21 mouse cellular contexts compared by ENCODE assay signal in the genomic region with DNA sequence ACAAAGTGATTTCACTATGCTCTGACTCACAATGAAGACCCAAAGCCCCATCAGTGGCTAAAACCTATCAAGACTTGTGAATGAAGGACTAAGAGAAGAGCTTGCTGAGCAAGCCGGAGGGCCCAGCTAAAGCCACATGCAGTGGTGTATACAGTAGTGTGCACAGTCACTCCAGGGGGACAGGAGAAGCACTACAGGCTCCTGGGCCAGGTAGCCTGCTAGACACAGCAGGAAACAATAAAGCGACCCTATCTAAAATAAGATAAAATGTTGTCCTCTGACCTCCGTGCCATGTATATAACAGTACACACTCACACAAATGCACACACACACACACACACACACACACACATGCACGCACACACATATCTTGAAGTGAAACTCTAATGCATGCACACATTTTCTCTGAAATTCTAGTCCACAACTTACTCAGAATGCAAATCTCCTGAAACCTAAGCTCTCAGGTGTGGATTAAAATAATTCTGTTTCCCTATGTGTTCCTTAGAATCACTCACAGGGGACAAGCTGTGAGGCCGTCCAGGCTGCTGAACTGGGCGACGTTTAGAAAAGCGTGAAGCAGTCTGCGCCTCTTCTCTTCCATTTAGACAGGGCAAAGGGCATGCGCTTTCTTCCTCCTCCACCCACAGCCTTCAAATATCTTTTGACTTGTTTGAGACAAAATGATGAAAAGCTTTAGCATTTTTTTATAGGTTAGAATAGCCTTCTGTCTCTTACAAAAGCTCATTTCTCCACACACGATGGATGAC.
A peak's percentile ranks its signal among the peaks of the same experiment; 100 is the strongest.
DNase-seq lines count a peak whose midpoint lies in the region; ATAC-seq lines count a peak whose summit lies in the region.
"Had no signal": no experiment of that assay in that cellular context is flagged by ENCODE, and none has a peak within 500 bp of the region (broad histone marks: within the 10 kb centered on the region; RNA-seq: fewer than 3 reads in every experiment).

No protein-coding gene starts in this region.

- no peaks in the 10 kb centered on the region for H3K9me3 ChIP-seq in hindbrain, embryonic 10.5 days
- H3K9me3 ChIP-seq in hindbrain, embryonic 12.5 days (replicated peaks) = no peaks in the 10 kb centered on the region
- no peaks in the 10 kb centered on the region for H3K9me3 ChIP-seq in kidney, embryonic 16.5 days (ENCODE audit: low read length)
- no peaks in the 10 kb centered on the region for H3K9me3 ChIP-seq in intestine, embryonic 16.5 days (ENCODE audit: control insufficient read depth, low read length)
- H3K9me3 ChIP-seq in liver, embryonic 12.5 days (replicated peaks) = no peaks in the 10 kb centered on the region
- H3K9me3 ChIP-seq: embryonic facial prominence, embryonic 10.5 days; forebrain, embryonic 13.5 days; heart, embryonic 15.5 days had no signal

- 48% methylated on average over 11 of the region's 11 CpGs for WGBS in hindbrain, embryonic 10.5 days
- 46% methylated on average over 11 of the region's 11 CpGs for WGBS in hindbrain, embryonic 12.5 days
- 57% methylated on average over 11 of the region's 11 CpGs for WGBS in kidney, embryonic 16.5 days
- WGBS in intestine, embryonic 16.5 days = 50% methylated on average over 11 of the region's 11 CpGs
- WGBS in liver, embryonic 12.5 days (ENCODE audit: insufficient replicate concordance) = 69% methylated on average over 11 of the region's 11 CpGs

- ATAC-seq in hindbrain, embryonic 12.5 days (ENCODE audit: low FRiP score) = no peak
- ATAC-seq in kidney, embryonic 16.5 days (ENCODE audit: low FRiP score, low TSS enrichment) = no peak
- peak; percentile 74 for ATAC-seq in intestine, embryonic 16.5 days
- ATAC-seq in liver, embryonic 12.5 days = no peak
- ATAC-seq: activated CD4-positive, CD25-positive, alpha-beta regulatory T cell, adult 4 months; forebrain, embryonic 13.5 days; forebrain, postnatal 0 days; Patski had no signal

- peaks cover 26% of the 10 kb centered on the region for H3K4me1 ChIP-seq in hindbrain, embryonic 10.5 days (replicated peaks)
- peaks cover 5% of the 10 kb centered on the region for H3K4me1 ChIP-seq in hindbrain, embryonic 12.5 days
- H3K4me1 ChIP-seq in kidney, embryonic 16.5 days (ENCODE audit: insufficient read depth, low read length) = peaks cover 17% of the 10 kb centered on the region
- H3K4me1 ChIP-seq in intestine, embryonic 16.5 days (ENCODE audit: control insufficient read depth, insufficient read depth, low read length) = peaks cover 5% of the 10 kb centered on the region; the same call in 1 of the 2 replicates
- peaks cover 6% of the 10 kb centered on the region; the same call in 1 of the 2 replicates for H3K4me1 ChIP-seq in liver, embryonic 12.5 days

- no peaks in the 10 kb centered on the region for H3K36me3 ChIP-seq in hindbrain, embryonic 10.5 days
- no peaks in the 10 kb centered on the region for H3K36me3 ChIP-seq in hindbrain, embryonic 12.5 days
- H3K36me3 ChIP-seq in kidney, embryonic 16.5 days (ENCODE audit: insufficient read depth, low read length) = no peaks in the 10 kb centered on the region
- no peaks in the 10 kb centered on the region for H3K36me3 ChIP-seq in intestine, embryonic 16.5 days (ENCODE audit: control insufficient read depth, insufficient read depth, low read length)
- H3K36me3 ChIP-seq in liver, embryonic 12.5 days = no peaks in the 10 kb centered on the region
- H3K36me3 ChIP-seq: embryonic facial prominence, embryonic 10.5 days; heart, embryonic 15.5 days had no signal

- no peak overlapping the region for H3K4me2 ChIP-seq in hindbrain, embryonic 12.5 days (replicated peaks)
- no peak overlapping the region for H3K4me2 ChIP-seq in kidney, embryonic 16.5 days (replicated peaks; ENCODE audit: low read depth, low read length)
- 0 out of 2 replicates have a peak overlapping the region, but pooled peaks have one; percentile 2 for H3K4me2 ChIP-seq in intestine, embryonic 16.5 days (ENCODE audit: low read depth, low read length)
- H3K4me2 ChIP-seq in liver, embryonic 12.5 days = no peak overlapping the region
- H3K4me2 ChIP-seq: forebrain, embryonic 13.5 days; heart, embryonic 11.5 days; heart, embryonic 15.5 days had no signal

- no peaks in the 10 kb centered on the region for H3K27me3 ChIP-seq in hindbrain, embryonic 10.5 days (ENCODE audit: insufficient read depth, poor library complexity, severe bottlenecking)
- no peaks in the 10 kb centered on the region; the same call in 1 of the 2 replicates for H3K27me3 ChIP-seq in hindbrain, embryonic 12.5 days
- H3K27me3 ChIP-seq in kidney, embryonic 16.5 days (ENCODE audit: insufficient read depth, low read length) = no peaks in the 10 kb centered on the region
- no peaks in the 10 kb centered on the region for H3K27me3 ChIP-seq in intestine, embryonic 16.5 days (replicated peaks; ENCODE audit: control insufficient read depth, insufficient read depth, low read length)
- H3K27me3 ChIP-seq in liver, embryonic 12.5 days (replicated peaks) = no peaks in the 10 kb centered on the region
- H3K27me3 ChIP-seq: forebrain, embryonic 13.5 days; heart, embryonic 15.5 days; Patski had no signal

- no peak for DNase-seq in hindbrain, embryonic 10.5 days (ENCODE audit: low spot score)
- DNase-seq in kidney, postnatal 36 days = no peak
- DNase-seq in layer of hippocampus, adult 11-12 months (ENCODE audit: low spot score) = no peak
- DNase-seq: adrenal gland, postnatal 14 days; cerebellum, adult 11-12 months; cerebellum, adult 9-10 months; cerebellum, postnatal 25 days; forebrain, postnatal 0 days; gastrocnemius, postnatal 14 days; heart, adult 2 months; heart, postnatal 14 days had no signal

- H3K9ac ChIP-seq in hindbrain, embryonic 12.5 days = no peak overlapping the region
- H3K9ac ChIP-seq in kidney, embryonic 16.5 days (replicated peaks; ENCODE audit: low read length) = no peak overlapping the region
- no peak overlapping the region for H3K9ac ChIP-seq in intestine, embryonic 16.5 days (ENCODE audit: low read depth, low read length)
- no peak overlapping the region for H3K9ac ChIP-seq in liver, embryonic 12.5 days
- H3K9ac ChIP-seq: forebrain, embryonic 13.5 days; forebrain, postnatal 0 days; heart, embryonic 15.5 days had no signal

- peak overlapping the region; percentile 47 for H3K27ac ChIP-seq in hindbrain, embryonic 10.5 days
- H3K27ac ChIP-seq in hindbrain, embryonic 12.5 days = no peak overlapping the region
- H3K27ac ChIP-seq in kidney, embryonic 16.5 days (ENCODE audit: low read length) = peak overlapping the region; percentile 54
- H3K27ac ChIP-seq in intestine, embryonic 16.5 days (ENCODE audit: low read length) = peak overlapping the region; percentile 7; the same call in 1 of the 2 replicates
- no peak overlapping the region for H3K27ac ChIP-seq in liver, embryonic 12.5 days
- H3K27ac ChIP-seq: embryonic facial prominence, embryonic 10.5 days; forebrain, embryonic 13.5 days; heart, adult 2 months; heart, embryonic 15.5 days had no signal

- H3K4me3 ChIP-seq in hindbrain, embryonic 10.5 days = no peak overlapping the region
- H3K4me3 ChIP-seq in hindbrain, embryonic 12.5 days = no peak overlapping the region
- H3K4me3 ChIP-seq in kidney, embryonic 16.5 days (ENCODE audit: low read length) = no peak overlapping the region
- no peak overlapping the region for H3K4me3 ChIP-seq in intestine, embryonic 16.5 days (ENCODE audit: low read length)
- no peak overlapping the region for H3K4me3 ChIP-seq in liver, embryonic 12.5 days
- H3K4me3 ChIP-seq: embryonic facial prominence, embryonic 10.5 days; forebrain, embryonic 13.5 days; heart, adult 2 months; heart, embryonic 15.5 days had no signal

Comparison
In these comparisons a context has a peak if more than half of its experiments do, and no peak if none do; other contexts are left out.
1. H3K27ac ChIP-seq: peak in hindbrain, embryonic 10.5 days (single experiment), kidney, embryonic 16.5 days (single experiment) and intestine, embryonic 16.5 days (single experiment); none in hindbrain, embryonic 12.5 days (single experiment) and liver, embryonic 12.5 days (single experiment).